Mouse (Mus musculus) limb, embryonic 14.5 days (tissue): Measurements from ENCODE around the gene Gm49387. TPM values are rescaled to one million over a fixed set of nuclear protein-coding genes. Genes with fewer than 3 reads are reported as not detected.

Experiments
- ATAC-seq: fragments of 200-750 bp; cut with Nextera tagmentation; 2 replicates; pipeline ENCODE4 v1.8.0; 2017; ENCODE audit warnings: low read depth, moderate number of reproducible peaks, moderate TSS enrichment; ENCODE audit not compliant: low FRiP score
- DNase-seq: peaks from one replicate; pipeline ENCODE4 v3.0.0-alpha.2; 2015; ENCODE audit warnings: low spot score
- H3K27ac ChIP-seq: fragments of 300-500 bp; sonication (generic); replicated peaks from 2 replicates; pipeline ENCODE4 v1.5.1; 2014; ENCODE audit warnings: low read depth, mild to moderate bottlenecking, low read length, moderate library complexity, mixed read lengths
- H3K27me3 ChIP-seq: fragments of 300-500 bp; sonication (generic); 2 replicates; pipeline ENCODE4 v1.6.1; 2014; ENCODE audit warnings: low read length, mixed read lengths; ENCODE audit not compliant: control insufficient read depth, insufficient read depth
- H3K36me3 ChIP-seq: fragments of 300-500 bp; sonication (generic); 2 replicates; pipeline ENCODE4 v1.6.1; 2014; ENCODE audit warnings: mild to moderate bottlenecking, low read length, moderate library complexity, mixed read lengths; ENCODE audit not compliant: control insufficient read depth, insufficient read depth
- H3K4me1 ChIP-seq: fragments of 300-500 bp; sonication (generic); 2 replicates; pipeline ENCODE4 v1.6.1; 2014; ENCODE audit warnings: antibody characterized with exemption, low read length, mixed read lengths; ENCODE audit not compliant: control insufficient read depth, insufficient read depth
- H3K4me2 ChIP-seq: fragments of 300-500 bp; sonication (generic); replicated peaks from 2 replicates; pipeline ENCODE4 v1.6.1; 2014; ENCODE audit warnings: low read depth, mild to moderate bottlenecking, low read length, moderate library complexity; ENCODE audit not compliant: severe bottlenecking
- H3K4me3 ChIP-seq: fragments of 300-500 bp; sonication (generic); replicated peaks from 2 replicates; pipeline ENCODE4 v1.5.1; 2014; ENCODE audit warnings: low read length
- H3K9ac ChIP-seq: fragments of 300-500 bp; sonication (generic); 2 replicates; pipeline ENCODE4 v1.6.1; 2014; ENCODE audit warnings: mild to moderate bottlenecking, low read depth, low read length, moderate library complexity; ENCODE audit not compliant: severe bottlenecking
- H3K9me3 ChIP-seq: fragments of 300-500 bp; sonication (generic); 2 replicates; pipeline ENCODE4 v1.6.1; 2016; ENCODE audit warnings: low read length; ENCODE audit not compliant: control insufficient read depth
- POLR2A ChIP-seq: fragments of 200-500 bp; IDR thresholded peaks from 2 replicates; pipeline ENCODE4 v1.8.0; 2012; ENCODE audit warnings: inconsistent platforms, mild to moderate bottlenecking, moderate library complexity, borderline replicate concordance; ENCODE audit not compliant: insufficient read depth, insufficient read length; ENCODE audit errors: extremely low read depth
- WGBS: fragments of 180-500 bp; shearing (Covaris S2); extraction: QIAGEN DNeasy Blood & Tissue Kit; methylation state at CpG from one replicate; pipeline ENCODE4 v1.1.7; 2014; 5-methylcytosine and 5-hydroxymethylcytosine counted together
- polyA plus RNA-seq, 2 experiments: library from polyadenylated mRNA; depleted of rRNA in 1 of 2; stranded (reverse) in 1 of 2; unstranded in 1 of 2; fragments of >200 nt; fragmentation: Nextera tagmentation in 1 of 2; extraction: Ambion mirVana in 1 of 2; gene quantifications; 2 replicates each; pipeline versions ENCODE4 v1.2.1 to v1.2.3; 2012 to 2014

Gm49387 gene
- polyA plus RNA-seq, 2 experiments: 3.0 TPM; not detected in 1

GRCm38 (mm10) chr14:31622748-31623147, 17.9 kb downstream of the Gm49387 start:
- Histone ChIP-seq H3K9ac (no peak overlapping the region), H3K36me3 (0 out of 2 replicates have a peak, but pooled peaks cover 3% of the 10 kb centered on the region), H3K4me2 (no peak overlapping the region), H3K4me1 (no peaks in the 10 kb centered on the region), H3K9me3 (no peaks in the 10 kb centered on the region), H3K27me3 (no peaks in the 10 kb centered on the region), H3K27ac (no peak overlapping the region), H3K4me3 (no peak overlapping the region)
- ATAC-seq (no peak), DNase-seq (no peak)
- WGBS: 73% methylated on average over 12 of the region's 12 CpGs
- TF ChIP-seq POLR2A: no peak

GRCm38 (mm10) chr14:31620591-31621223, 20.0 kb downstream of the Gm49387 start:
- ATAC-seq (no peak), DNase-seq (no peak)
- H3K27me3 ChIP-seq: no peaks in the 10 kb centered on the region
- no peak overlapping the region for H3K4me2 ChIP-seq
- no peak overlapping the region for H3K9ac ChIP-seq
- no peak overlapping the region for H3K4me3 ChIP-seq
- no peaks in the 10 kb centered on the region for H3K4me1 ChIP-seq
- H3K9me3 ChIP-seq: no peaks in the 10 kb centered on the region
- WGBS: 75% methylated on average over 9 of the region's 9 CpGs
- H3K36me3 ChIP-seq: 0 out of 2 replicates have a peak, but pooled peaks cover 3% of the 10 kb centered on the region
- no peak overlapping the region for H3K27ac ChIP-seq
- TF ChIP-seq POLR2A: no peak

GRCm38 (mm10) chr14:31617997-31618396, 22.7 kb downstream of the Gm49387 start:
- no peak for DNase-seq
- TF ChIP-seq POLR2A: no peak
- ATAC-seq: no peak
- Histone ChIP-seq H3K4me1 (no peaks in the 10 kb centered on the region), H3K9ac (no peak overlapping the region), H3K4me2 (no peak overlapping the region), H3K4me3 (no peak overlapping the region), H3K9me3 (no peaks in the 10 kb centered on the region), H3K27me3 (no peaks in the 10 kb centered on the region), H3K36me3 (peaks cover 3% of the 10 kb centered on the region; the same call in 1 of the 2 replicates), H3K27ac (no peak overlapping the region)
- WGBS: 87% methylated on average over 3 of the region's 3 CpGs

- Histone ChIP-seq H3K4me2 (no peak overlapping the region), H3K36me3 (peaks cover 3% of the 10 kb centered on the region; the same call in 1 of the 2 replicates), H3K27ac (no peak overlapping the region), H3K27me3 (no peaks in the 10 kb centered on the region), H3K9ac (no peak overlapping the region), H3K9me3 (no peaks in the 10 kb centered on the region), H3K4me1 (no peaks in the 10 kb centered on the region), H3K4me3 (no peak overlapping the region)
- no peak for TF ChIP-seq POLR2A
- DNase-seq: no peak
- 85% methylated on average over 9 of the region's 9 CpGs for WGBS
- no peak for ATAC-seq
Observed at GRCm38 (mm10) chr14:31617204-31617603, 23.5 kb downstream of the Gm49387 start.

GRCm38 (mm10) chr14:31613671-31614070, 27.0 kb downstream of the Gm49387 start:
- no peak overlapping the region for H3K4me3 ChIP-seq
- DNase-seq (no peak), ATAC-seq (no peak)
- WGBS: 81% methylated on average over 5 of the region's 5 CpGs
- no peak overlapping the region for H3K4me2 ChIP-seq
- H3K27me3 ChIP-seq: no peaks in the 10 kb centered on the region
- TF ChIP-seq POLR2A: no peak
- no peaks in the 10 kb centered on the region for H3K4me1 ChIP-seq
- H3K36me3 ChIP-seq: peaks cover 3% of the 10 kb centered on the region; the same call in 1 of the 2 replicates
- H3K27ac ChIP-seq: no peak overlapping the region
- H3K9me3 ChIP-seq: no peaks in the 10 kb centered on the region
- H3K9ac ChIP-seq: no peak overlapping the region
